Mouse (Mus musculus) testis, postnatal 10 days (tissue): ENCODE results near the gene Ehmt1.

ENCODE experiments used
- DNase-seq: peaks from one replicate; pipeline ENCODE4 v3.0.0; 2021; ENCODE audit warnings: low spot score

Gene Ehmt1

DNA sequence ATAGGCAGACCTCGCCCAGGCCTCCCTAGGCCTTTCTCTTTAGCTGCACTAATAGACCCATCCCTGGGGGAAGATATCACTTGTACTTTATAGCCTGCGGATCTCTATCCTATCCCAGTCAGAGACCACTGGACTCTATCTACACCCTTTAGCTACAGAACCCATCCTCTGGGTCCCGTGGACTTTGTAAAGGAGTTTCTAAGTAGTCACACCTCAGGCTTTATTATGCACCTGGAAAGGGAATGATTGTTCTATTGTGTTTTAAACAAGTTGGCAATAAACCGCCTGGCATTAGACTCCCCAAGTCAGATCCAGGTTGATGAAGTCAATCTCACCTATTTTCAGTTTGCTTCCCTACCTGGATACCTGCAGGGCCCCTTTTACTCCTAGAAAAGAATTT is 7.2 kb downstream of the Ehmt1 start:
- no peak for DNase-seq

DNA sequence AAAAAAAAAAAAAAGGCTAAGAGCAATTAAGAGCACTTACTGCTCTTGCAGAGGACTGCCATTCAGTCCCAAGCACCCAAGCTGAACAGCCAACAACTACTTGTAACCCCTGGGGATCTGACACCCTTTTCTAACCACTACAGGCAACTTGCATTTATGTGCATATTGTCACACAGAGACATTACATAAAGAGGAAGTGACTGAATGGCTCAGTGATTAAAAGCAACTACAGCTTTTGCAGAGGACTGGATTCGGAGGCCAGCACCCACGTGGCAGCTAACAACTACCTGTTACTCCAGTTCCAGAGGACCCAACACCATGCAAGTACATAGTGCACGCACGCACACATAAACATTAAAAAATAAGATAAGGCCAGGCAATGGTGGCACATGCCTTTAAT is 8.9 kb downstream of the Ehmt1 start:
- DNase-seq = no peak

DNA sequence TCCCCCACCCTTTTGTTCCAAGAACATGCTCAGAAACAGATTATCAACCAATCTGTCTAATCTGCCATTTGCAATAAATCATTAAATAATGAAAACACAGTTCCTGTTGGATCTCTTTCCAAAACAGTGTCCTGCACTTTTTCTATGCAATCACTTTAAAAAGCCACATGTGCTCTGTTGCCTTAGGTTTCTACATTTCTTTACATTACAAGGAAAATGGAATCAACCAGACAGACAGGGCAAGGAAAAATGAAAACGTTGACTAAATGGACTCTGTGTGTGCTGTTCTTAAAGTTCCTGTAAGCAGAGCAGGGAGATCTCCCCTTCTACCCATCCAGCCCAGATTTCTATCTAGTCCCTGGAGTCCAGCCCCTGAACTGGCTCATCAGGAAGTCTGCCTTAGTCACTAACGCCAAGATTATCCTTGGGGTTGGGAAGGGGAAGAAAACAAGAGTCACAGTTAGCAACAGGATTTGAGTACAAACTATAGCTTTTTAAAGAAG is 13.7 kb downstream of the Ehmt1 start:
- DNase-seq = no peak

DNA sequence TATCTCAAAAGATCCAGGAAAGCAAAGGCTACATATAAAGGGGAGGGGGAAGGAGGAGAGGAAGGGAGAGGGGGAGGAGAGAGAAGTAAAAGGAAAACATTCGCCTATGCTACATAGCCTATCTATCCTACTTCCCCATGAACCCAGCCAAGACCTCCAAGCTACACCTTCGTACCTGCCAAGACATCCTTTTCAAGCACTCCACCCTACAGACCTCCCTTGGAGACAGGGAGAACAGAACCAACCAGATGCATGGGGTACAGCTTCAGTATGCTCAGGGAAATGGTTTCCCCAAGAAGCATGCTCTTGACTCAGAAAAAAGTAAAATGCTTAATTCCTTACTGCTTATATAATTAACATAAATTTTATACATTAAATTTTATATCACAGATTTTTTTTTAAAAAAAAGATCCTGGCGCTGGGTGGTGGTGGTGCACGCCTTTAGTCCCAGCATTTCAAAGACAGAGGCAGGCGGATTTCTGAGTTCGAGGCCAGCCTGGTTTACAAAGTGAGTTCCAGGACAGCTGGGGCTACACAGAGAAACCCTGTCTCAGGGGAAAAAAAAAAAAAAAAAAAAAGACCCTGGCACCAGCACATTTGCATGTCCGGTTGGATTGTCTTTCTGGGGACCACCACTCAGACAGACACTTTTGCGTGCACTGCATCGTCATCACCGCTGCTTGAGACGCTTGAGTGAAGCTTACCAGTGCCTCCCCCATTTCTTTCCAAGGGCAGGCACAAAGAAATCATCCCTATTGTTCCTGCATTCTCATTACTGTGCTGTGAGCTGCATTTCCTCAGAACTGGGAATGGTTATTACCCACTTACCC is 14.4 kb downstream of the Ehmt1 start:
- no peak for DNase-seq

DNA sequence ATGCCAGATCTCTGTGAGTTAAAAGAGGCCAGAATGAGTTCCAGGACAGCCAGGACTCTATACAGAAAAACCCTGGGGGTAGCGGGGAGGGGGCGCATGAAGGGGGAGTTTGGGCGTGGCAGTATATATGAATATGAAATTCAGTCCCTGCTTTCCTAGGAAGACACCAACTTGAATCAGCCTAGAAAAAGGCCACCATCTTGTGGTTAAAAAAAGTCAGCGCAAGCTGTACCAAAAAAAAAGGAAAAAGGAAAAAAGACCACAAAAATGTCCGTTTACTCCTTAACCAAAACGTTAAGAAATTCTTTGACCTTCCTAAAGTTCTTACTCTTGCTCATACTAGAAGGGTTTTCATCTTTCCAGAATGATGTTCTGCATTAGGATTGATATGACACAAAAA is 16.4 kb downstream of the Ehmt1 start:
- DNase-seq = no peak

DNA sequence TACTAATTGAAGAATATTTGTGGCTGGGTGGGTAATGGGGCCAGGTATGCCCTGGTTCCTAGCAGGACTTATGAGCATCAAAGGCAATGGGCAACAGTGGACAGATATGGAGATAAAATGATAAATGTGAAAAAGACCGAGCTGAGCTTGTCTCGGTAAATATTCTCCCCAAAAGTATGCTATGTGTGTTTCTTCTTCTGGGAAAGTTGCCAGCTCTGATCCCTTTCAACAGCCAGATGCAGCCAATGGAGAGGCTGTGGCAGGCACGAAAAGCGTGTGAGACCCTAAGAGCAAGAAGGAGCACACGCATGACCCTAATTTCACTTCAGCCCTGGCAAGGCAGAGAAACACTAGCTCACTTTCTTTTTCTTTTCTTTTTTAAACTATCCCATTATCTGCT is 18.4 kb downstream of the Ehmt1 start:
- no peak for DNase-seq

DNA sequence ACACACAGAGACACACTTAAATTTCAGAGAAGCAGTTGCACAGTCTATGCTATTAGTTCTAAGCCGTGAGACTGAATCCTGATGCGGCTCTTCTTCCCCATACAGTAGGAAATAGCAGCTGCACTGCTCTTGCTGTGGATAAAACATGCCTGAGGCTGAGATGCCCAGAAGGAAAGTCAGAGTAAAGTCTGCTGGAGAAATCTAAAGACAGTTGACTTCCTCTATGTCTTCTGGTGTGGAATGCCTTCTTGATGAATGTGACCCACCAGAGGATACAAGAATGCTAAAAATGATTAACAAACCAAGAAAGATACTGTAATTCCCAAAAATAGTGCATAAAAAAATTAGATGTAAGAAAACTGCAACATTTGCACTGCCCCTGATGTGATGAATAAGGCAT is 20.1 kb downstream of the Ehmt1 start:
- DNase-seq = no peak

DNA sequence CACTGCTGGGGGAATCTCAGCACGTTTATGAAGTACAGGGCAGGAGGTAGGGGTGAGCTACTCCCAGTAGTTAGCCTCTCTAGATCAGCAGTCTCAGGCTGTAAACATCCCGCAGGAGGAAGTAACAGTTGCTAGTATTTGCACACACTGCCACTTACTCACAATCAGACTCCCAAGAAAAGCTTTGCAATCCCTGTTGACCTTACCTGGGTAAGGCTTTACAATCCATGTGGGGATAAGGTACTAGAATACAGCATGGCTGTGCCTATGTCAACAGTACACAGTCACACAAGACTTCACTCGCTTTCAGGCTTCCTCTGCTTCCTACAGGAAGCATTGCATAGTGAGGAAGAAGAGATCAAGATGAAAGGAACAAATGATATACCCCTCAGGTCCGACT is 22.7 kb downstream of the Ehmt1 start:
- DNase-seq = no peak

DNA sequence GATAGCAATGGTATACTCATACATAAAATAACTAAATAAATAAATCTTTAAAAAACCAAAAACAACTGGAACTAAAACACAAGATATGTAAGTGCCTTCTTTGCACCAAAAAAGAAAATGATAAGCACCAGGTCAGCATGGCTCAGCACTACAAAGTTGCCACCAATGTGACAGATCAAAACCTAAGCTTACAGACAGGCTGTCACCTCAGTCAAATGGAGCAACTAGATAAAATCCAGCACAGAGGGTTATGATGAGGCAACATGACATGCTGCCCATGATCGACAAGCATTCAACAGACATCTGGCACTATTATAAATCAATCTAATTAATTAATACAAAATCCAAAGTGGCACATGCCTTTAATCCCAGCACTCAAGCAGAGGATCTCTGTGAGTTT is 25.2 kb downstream of the Ehmt1 start:
- no peak for DNase-seq

DNA sequence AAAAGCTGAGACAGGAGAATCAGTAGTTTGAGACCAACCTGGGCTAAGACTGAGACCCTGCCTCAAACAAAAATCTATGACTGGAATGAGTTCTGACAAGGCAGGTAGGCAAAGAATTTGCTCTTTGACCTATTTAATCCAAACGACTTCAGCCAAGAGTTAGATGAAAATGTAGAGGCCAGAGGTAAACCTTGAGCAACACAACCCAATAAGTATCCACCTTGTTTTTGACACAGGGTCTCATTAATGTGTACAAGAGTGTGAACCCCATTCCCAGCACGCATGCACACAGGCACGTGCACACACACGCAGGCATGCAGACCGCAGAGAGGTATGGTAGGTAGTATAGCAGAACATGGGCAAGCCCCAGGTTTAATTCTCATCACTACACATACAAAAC is 27.1 kb downstream of the Ehmt1 start:
- no peak for DNase-seq

DNA sequence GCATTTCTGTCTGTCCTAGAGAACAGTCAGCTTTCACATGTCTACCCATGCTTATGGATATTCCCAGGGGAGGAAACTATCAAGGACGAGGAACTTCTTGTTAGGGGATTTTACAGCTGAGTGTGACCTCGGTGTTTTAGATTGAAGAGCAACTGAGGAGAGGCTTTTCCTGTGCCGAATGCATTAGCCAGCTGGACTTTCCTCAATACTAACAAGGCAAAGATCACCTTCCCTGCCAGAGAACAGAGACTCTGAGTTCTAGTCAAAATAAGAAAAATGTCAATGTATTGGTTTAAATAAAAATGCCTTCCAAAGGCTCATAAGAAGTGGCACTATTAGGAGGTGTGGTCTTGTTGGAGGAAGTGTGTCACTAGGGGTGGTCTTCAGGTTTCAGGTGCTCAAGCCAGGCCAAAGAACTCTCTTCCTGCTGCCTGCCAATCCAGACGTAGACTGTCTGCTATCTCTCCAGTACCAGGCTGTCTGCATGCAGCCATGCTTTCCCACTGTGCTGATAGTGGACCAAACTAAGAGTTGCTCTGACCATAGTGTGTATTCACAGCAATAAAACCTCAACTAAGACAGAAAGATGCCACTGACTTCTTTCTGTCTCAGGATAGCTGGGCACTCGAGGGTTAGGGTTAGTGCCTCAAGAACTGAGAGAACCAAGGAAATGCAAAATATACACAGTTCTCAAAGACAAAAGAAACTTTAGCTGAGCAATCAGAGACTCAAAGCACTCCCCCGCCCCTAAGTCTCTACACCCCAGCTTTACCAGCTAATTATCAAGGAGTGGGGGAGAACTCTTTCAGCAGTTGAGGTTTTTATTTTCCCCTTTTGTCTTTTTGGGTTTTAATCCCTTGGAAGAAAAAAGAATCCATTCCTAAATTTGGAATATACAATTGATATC is 28.6 kb downstream of the Ehmt1 start:
- DNase-seq = no peak

DNA sequence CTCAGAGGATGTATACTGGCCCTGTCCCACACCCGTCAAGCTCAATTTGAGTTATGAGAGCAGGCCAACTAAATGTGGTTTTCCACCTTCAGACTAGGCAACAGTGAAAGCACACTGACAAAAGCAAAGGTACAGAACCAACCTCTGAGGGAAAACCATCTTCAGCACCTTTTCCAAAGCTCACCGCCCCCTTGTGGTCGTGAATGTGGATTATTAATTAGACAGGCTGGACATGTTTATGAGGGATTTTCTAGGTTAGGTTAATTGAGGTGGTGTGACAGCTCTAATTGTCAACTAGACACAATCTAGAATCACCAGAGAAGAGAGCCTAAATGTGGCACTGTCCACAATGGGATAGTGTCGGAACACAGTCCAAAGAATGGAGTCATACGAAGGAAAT is 30.5 kb downstream of the Ehmt1 start:
- DNase-seq = peak; percentile 47

DNA sequence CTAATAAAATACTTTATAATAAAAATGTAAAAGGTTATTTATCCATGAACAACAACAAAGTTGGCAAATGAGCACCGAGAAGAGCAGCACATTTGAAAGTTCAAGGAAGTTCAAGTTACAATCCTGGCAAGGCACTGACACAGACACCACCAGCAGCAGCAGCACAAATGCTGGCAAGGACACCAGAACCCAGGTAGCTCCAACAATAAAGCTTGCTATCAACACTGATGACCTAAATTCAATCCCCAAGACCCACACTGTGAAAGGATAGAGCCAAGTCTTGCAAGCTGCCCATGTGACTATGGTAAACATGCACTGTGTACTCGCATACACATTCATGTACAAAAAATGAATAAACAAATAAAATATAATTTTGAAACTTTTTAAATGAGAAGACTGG is 38.7 kb downstream of the Ehmt1 start:
- DNase-seq = no peak

DNA sequence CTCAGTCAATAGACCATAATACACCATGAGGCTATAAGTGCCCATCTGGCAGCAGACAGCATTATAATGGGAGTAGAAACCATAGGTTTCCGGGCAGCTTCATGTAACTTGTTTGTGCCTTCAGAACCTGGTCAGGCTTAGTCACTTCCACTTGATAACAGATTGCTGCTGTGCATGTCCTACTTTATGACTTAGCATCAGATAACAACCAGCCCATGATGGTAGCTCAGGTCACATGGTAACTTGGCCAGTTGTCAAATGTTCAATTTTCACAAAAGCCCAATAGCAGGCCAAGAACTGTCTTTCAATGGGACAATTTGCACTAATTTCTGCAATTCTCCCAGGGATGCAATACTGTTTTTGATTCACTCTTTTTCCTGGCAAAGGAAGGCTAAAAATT is 48.5 kb downstream of the Ehmt1 start:
- no peak for DNase-seq

DNA sequence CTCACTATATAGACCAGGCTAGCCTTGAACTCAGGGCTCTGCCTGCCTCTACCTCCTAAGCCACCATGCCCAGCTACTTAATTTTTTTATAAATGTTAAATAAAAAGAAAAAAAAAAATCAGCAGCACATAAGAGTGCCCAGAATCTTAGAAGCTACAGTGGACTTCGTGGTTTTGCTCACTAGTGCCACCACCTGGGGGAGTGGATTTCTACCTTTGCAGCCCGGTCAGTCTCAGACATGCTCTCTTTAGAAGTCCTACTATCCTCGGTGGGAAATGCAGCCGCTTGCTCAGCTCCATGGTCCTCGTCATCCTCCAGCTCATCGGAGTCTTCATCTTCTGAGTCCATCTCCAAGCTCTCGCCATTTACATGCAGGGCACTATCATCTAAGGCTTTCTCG is 56.4 kb downstream of the Ehmt1 start:
- peak; percentile 64 for DNase-seq

DNA sequence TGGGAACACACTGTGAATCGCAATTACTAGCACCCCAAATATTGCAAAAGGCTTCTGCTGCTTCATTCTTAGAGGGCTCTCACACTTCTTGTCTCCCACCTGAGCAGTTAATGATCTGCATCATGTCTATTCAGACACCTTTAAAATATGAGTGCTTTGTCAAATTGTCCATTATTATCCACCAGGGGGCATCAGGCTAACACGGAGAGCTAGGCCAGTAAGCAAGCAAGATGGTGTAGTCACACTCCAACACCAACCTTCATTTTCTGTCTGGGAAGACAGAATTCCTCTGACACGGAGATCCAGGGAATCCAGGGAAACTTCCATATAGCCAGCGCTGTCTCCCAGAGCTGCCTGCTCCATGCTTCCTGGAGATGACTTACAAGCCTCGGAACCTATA is 67.0 kb downstream of the Ehmt1 start:
- DNase-seq = no peak

DNA sequence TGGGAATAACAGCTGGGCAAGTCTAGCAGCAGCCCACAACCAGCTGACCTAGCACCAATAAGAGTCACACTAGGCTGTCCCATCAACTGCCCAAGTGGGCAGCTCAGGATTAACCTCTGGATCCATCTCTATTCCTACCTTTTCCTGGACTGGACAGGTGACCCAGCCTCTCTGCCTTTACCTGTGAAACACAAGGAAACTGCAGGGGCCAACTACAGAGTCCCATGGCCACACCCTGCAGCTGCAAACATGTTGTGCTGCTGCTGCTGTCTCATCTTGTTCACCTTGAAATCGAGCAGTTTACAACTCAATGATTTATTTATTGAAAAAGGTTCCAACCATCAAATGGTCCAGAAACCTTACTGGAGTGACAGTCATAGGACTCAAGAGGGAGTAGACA is 72.9 kb downstream of the Ehmt1 start:
- DNase-seq = no peak

DNA sequence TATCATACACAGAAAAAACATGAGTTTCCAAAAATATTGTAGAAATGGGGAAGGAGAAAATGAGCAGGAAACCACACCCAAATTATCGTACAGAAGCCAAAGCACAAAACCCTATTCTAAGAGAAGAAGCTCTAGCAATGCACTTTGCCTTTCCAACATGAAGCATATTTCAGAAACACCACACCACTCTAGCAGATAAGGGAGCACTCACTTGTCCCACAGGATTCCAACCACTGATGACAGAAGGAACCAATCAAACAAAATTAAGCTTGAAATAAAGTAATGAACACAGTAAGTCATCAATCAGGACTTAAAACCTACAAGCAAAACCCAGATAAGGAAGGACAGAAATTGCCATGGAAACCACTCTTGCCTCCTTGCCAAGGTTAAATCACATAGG is 74.2 kb downstream of the Ehmt1 start:
- DNase-seq = no peak

DNA sequence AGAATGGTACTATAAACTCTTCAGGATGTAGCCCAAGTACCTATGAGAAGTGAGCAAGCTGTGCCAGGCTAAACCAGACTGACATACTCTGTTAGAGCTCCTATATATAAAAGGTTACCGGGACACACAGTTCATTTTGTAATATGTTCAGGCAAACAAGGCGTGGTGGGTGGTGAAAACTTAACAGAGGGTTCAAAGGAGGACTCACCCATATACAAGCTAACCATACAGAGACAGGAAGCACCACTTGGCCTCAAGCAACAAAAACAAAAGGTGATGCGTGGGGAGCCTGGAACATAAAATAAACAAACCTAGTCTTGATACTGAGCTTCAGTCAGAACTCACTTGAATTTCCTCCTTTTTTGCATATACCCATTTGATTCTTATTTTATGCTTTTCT is 88.8 kb downstream of the Ehmt1 start:
- no peak for DNase-seq

DNA sequence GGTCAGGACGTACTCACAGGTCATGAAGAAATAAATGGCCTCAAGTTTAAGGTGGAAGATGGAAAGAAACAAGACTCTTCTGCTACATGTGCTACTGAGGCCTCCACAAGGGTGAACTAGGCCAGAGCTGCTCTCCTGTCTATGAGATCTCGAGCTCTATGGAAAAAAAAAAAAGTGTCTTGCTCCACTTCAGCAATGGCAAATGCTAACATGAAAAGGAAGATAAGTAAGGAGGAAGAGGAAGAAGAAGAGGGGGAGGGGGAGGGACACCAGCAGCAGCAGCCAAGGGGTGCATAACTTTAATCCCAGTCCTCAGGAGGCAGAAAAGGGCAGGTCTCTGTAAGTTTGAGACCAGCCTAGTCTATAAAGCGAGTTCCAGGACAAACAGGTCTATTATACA is 109.7 kb downstream of the Ehmt1 start:
- no peak for DNase-seq

DNA sequence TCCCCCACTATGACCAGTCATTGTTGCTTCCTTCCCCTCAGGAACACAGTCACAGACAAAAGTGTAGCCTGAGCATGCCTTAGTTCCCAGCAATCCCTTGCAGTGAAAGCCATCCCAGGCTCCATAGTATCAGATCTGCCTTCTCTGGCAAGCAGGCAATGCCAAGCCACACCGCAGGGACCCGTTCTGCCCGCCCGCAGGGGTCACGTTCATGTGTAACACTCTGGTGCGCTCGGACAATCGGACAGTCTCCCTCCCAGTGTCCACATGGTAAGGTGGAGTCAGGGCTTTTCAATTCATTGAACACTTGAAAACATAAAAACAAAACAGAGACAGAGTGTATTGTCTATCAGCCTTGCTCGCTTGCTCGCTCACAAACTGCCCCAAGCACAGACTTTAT is 111.7 kb downstream of the Ehmt1 start:
- no peak for DNase-seq

DNA sequence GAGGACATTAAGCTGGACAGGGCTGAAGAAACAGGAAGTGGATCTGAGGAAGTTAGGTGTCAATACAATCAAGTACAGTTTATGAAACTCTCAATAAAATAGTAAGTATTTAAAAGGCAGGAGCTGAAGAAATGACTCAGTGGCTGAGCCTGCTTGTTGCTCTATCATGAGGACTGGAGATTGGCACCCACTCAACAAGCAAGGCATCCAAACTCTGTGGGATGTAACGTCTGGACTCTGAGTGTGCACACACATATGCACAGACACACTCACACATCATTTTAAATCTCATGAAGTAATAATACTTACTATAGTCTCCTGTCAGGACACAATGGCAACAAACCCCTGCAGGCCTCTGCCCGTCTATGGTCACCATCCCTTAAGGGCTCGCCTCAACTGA is 112.4 kb downstream of the Ehmt1 start:
- DNase-seq = no peak

DNA sequence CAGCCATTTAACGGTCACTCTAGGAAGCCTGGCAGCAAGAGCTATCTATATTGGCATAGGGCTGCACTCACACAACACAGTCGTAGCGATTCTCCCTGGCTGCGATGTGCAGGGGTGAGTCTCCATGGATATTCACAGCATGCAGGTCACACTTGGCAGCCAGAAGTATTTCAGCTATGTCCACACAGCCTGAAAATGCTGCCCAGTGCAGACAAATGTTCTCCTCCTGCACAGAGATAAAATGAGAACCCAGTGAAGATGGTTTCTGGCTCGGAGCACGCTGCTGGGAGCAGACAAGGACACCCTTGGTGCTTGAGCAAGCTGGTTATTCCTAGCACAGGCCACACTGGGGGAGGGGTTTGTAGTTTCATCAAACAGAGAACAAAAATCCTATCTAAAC is 113.3 kb downstream of the Ehmt1 start:
- DNase-seq = no peak
